Mouse (Mus musculus): ENCODE measurements around the gene Zfp775. TPM values are rescaled to one million over a fixed set of nuclear protein-coding genes. Genes with fewer than 3 reads are reported as not detected.

Gene Zfp775
- total and polyA plus RNA-seq, 3 experiments: 6.2 to 12.9 (median 11.8) TPM

- TF ChIP-seq EP300 (IDR thresholded peaks at IDR 0.05; ENCODE audit: insufficient read depth, low read depth, low read length): no peak
- TF ChIP-seq POLR2A (IDR thresholded peaks at IDR 0.05; ENCODE audit: insufficient read depth, low read depth, low read length): no peak
- no peak for TF ChIP-seq CTCF (IDR thresholded peaks at IDR 0.05)
- DNase-seq: no peak
- Histone ChIP-seq H3K27me3 (ENCODE audit: control insufficient read depth, insufficient read depth, low read length) (no peaks in the 10 kb centered on the region), H3K4me1 (ENCODE audit: control insufficient read depth, insufficient read depth, low read length) (peaks cover 1% of the 10 kb centered on the region; the same call in 1 of the 2 replicates), H3K36me3 (ENCODE audit: control insufficient read depth, insufficient read depth, low read length) (no peaks in the 10 kb centered on the region), H3K79me2 (replicated peaks; ENCODE audit: control insufficient read depth, insufficient read depth, low read length) (peaks cover 4% of the 10 kb centered on the region; the same call in 1 of the 2 replicates), H3K27ac (no peak overlapping the region), H3K9ac (ENCODE audit: low read depth, low read length) (no peak overlapping the region), H3K4me3 (no peak overlapping the region)
- WGBS: 91% methylated on average over 1 of the region's 1 CpGs
- intact Hi-C loops (cut with DNase I): no loop called here
Measured at GRCm38 (mm10) chr6:48600594-48600993, 1.3 kb upstream of the Zfp775 start.

- H3K79me2 ChIP-seq (replicated peaks; ENCODE audit: control insufficient read depth, insufficient read depth, low read length): 0 out of 2 replicates have a peak, but pooled peaks cover 2% of the 10 kb centered on the region
- under 1% methylated on average over 28 of the region's 28 CpGs for WGBS
- no peak for TF ChIP-seq CTCF (IDR thresholded peaks at IDR 0.05)
- no peak for TF ChIP-seq EP300 (IDR thresholded peaks at IDR 0.05; ENCODE audit: insufficient read depth, low read depth, low read length)
- no peak for TF ChIP-seq POLR2A (IDR thresholded peaks at IDR 0.05; ENCODE audit: insufficient read depth, low read depth, low read length)
- no peak for DNase-seq
- peaks cover 1% of the 10 kb centered on the region; the same call in 1 of the 2 replicates for H3K4me1 ChIP-seq (ENCODE audit: control insufficient read depth, insufficient read depth, low read length)
- H3K27ac ChIP-seq: peak overlapping the region; percentile 98
- no peaks in the 10 kb centered on the region for H3K27me3 ChIP-seq (ENCODE audit: control insufficient read depth, insufficient read depth, low read length)
- H3K36me3 ChIP-seq (ENCODE audit: control insufficient read depth, insufficient read depth, low read length): no peaks in the 10 kb centered on the region
- H3K4me3 ChIP-seq: peak overlapping the region; percentile 88
- intact Hi-C loops (cut with DNase I): no loop called here
- H3K9ac ChIP-seq (ENCODE audit: low read depth, low read length): peak overlapping the region; percentile 89
Measured at GRCm38 (mm10) chr6:48602080-48602741, 348 bp downstream of the Zfp775 start.

DNA sequence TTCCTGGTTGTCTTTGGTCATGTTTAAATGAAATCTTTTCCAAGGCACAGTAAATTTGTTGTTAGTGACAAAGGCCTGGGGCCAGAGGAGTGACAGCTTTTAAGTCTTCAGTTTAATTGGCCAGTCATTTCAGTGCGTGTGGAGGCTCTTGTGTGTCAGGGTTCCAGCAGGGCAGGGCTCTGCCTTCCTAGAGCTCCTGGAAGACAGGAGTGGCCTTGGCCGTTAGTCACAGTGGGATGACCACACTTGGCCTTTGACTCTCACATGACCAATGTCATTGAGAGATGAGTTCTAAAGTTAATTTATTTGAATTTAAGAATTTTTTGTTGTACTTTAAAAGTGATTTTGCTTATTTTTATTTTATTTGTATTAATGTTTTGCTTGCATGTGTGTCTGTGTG lies 6.3 kb downstream of the Zfp775 start:
- TF ChIP-seq POLR2A (IDR thresholded peaks at IDR 0.05; ENCODE audit: insufficient read depth, low read depth, low read length) (no peak), CTCF (IDR thresholded peaks at IDR 0.05) (no peak), EP300 (IDR thresholded peaks at IDR 0.05; ENCODE audit: insufficient read depth, low read depth, low read length) (no peak)

DNA sequence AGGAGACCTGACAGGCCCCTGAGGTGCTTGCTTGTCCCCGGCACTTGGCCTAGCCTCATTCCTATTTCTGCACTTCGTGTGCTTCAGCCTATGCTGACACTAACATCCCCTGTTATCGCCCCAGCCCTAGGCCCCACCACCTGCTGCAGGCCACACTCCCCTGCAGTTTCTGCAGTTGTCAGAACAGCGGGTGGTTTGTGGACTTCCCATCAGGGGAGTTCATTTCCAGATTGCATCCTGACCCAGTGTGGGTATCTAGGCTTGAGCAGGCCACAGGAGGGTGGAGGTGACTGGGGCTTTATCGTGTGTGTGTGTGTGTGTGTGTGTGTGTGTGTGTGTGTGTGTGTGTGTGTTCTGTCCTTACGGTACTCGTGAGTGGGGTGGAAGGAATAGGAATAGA lies 7.6 kb downstream of the Zfp775 start:
- H3K79me2 ChIP-seq (replicated peaks; ENCODE audit: control insufficient read depth, insufficient read depth, low read length): no peaks in the 10 kb centered on the region
- H3K36me3 ChIP-seq (ENCODE audit: control insufficient read depth, insufficient read depth, low read length): no peaks in the 10 kb centered on the region
- no peaks in the 10 kb centered on the region; the same call in 1 of the 2 replicates for H3K4me1 ChIP-seq (ENCODE audit: control insufficient read depth, insufficient read depth, low read length)
- H3K4me3 ChIP-seq: no peak overlapping the region
- WGBS: 65% methylated on average over 7 of the region's 7 CpGs
- no peaks in the 10 kb centered on the region for H3K27me3 ChIP-seq (ENCODE audit: control insufficient read depth, insufficient read depth, low read length)
- intact Hi-C loops (cut with DNase I): no loop called here
- TF ChIP-seq POLR2A (IDR thresholded peaks at IDR 0.05; ENCODE audit: insufficient read depth, low read depth, low read length): no peak
- TF ChIP-seq EP300 (IDR thresholded peaks at IDR 0.05; ENCODE audit: insufficient read depth, low read depth, low read length): no peak
- TF ChIP-seq CTCF (IDR thresholded peaks at IDR 0.05): no peak
- H3K9ac ChIP-seq (ENCODE audit: low read depth, low read length): no peak overlapping the region
- no peak overlapping the region for H3K27ac ChIP-seq
- DNase-seq: no peak

More for the DNA sequence above, 6.3 kb downstream of the Zfp775 start:
- H3K4me1 ChIP-seq (ENCODE audit: control insufficient read depth, insufficient read depth, low read length): no peaks in the 10 kb centered on the region; the same call in 1 of the 2 replicates
- H3K27me3 ChIP-seq (ENCODE audit: control insufficient read depth, insufficient read depth, low read length): no peaks in the 10 kb centered on the region
- H3K27ac ChIP-seq: no peak overlapping the region
- no peak overlapping the region for H3K9ac ChIP-seq (ENCODE audit: low read depth, low read length)
- intact Hi-C loops (cut with DNase I): no loop called here
- DNase-seq: no peak
- no peak overlapping the region for H3K4me3 ChIP-seq
- H3K79me2 ChIP-seq (replicated peaks; ENCODE audit: control insufficient read depth, insufficient read depth, low read length): no peaks in the 10 kb centered on the region
- WGBS: 92% methylated on average over 2 of the region's 2 CpGs
- H3K36me3 ChIP-seq (ENCODE audit: control insufficient read depth, insufficient read depth, low read length): no peaks in the 10 kb centered on the region

DNA sequence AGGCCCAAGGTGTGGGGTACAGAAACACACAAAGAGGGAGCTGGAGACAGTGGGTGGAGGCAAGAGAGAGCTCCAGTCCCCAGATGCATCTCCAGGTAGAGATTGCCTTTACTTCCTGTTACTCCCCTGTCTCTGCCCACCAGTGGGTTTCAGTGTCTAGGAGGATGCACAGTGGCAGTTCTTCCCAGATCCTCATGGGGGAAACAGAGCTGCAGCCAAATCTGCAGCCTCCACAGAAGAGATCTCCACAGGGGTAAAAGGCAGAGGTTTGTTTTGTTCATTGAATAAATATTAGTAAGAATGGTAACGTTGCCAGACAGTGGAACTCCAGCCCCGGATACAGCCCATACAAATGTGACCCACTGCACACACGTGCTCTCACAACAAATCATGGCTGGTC lies 8.8 kb downstream of the Zfp775 start:
- H3K9ac ChIP-seq (ENCODE audit: low read depth, low read length): no peak overlapping the region
- TF ChIP-seq POLR2A (IDR thresholded peaks at IDR 0.05; ENCODE audit: insufficient read depth, low read depth, low read length): no peak
- no peak for TF ChIP-seq CTCF (IDR thresholded peaks at IDR 0.05)
- TF ChIP-seq EP300 (IDR thresholded peaks at IDR 0.05; ENCODE audit: insufficient read depth, low read depth, low read length): no peak
- H3K4me1 ChIP-seq (ENCODE audit: control insufficient read depth, insufficient read depth, low read length): no peaks in the 10 kb centered on the region; the same call in 1 of the 2 replicates
- H3K27ac ChIP-seq: no peak overlapping the region
- H3K79me2 ChIP-seq (replicated peaks; ENCODE audit: control insufficient read depth, insufficient read depth, low read length): no peaks in the 10 kb centered on the region
- intact Hi-C loops (cut with DNase I): no loop called here
- no peaks in the 10 kb centered on the region for H3K36me3 ChIP-seq (ENCODE audit: control insufficient read depth, insufficient read depth, low read length)
- DNase-seq: no peak
- no peak overlapping the region for H3K4me3 ChIP-seq
- WGBS: 82% methylated on average over 3 of the region's 3 CpGs
- no peaks in the 10 kb centered on the region for H3K27me3 ChIP-seq (ENCODE audit: control insufficient read depth, insufficient read depth, low read length)

- no peak overlapping the region for H3K4me3 ChIP-seq
- no peaks in the 10 kb centered on the region for H3K27me3 ChIP-seq (ENCODE audit: control insufficient read depth, insufficient read depth, low read length)
- no peaks in the 10 kb centered on the region for H3K36me3 ChIP-seq (ENCODE audit: control insufficient read depth, insufficient read depth, low read length)
- H3K9ac ChIP-seq (ENCODE audit: low read depth, low read length): no peak overlapping the region
- H3K4me1 ChIP-seq (ENCODE audit: control insufficient read depth, insufficient read depth, low read length): no peaks in the 10 kb centered on the region
- no peak for TF ChIP-seq POLR2A (IDR thresholded peaks at IDR 0.05; ENCODE audit: insufficient read depth, low read depth, low read length)
- no peak for TF ChIP-seq EP300 (IDR thresholded peaks at IDR 0.05; ENCODE audit: insufficient read depth, low read depth, low read length)
- TF ChIP-seq CTCF (IDR thresholded peaks at IDR 0.05): no peak
- H3K79me2 ChIP-seq (replicated peaks; ENCODE audit: control insufficient read depth, insufficient read depth, low read length): no peaks in the 10 kb centered on the region
- no peak for DNase-seq
- intact Hi-C loops (cut with DNase I): no loop called here
- no peak overlapping the region for H3K27ac ChIP-seq
- 84% methylated on average over 4 of the region's 4 CpGs for WGBS
Measured at GRCm38 (mm10) chr6:48613464-48613863, 11.6 kb downstream of the Zfp775 start.
